Mouse (Mus musculus): ENCODE data around the gene Csf1. TPM values are rescaled to one million over a fixed set of nuclear protein-coding genes. Genes with fewer than 3 reads are reported as not detected.

The Csf1 gene
- total RNA-seq (2023) = 10 to 100 TPM; 34.4 to 38.2 TPM

GRCm38 (mm10) chr3:107759929-107760581 is at the start of gene Csf1:
TSS of gene Csf1 (minus strand) at chr3:107760469.

GRCm38 (mm10) chr3:107695948-107696881 is 64.1 kb downstream of the Csf1 start, which contains the start of gene Ahcyl1:
TSS of gene Ahcyl1 (minus strand) at chr3:107696560.

Other genes starting within 250 kb of the Csf1 start
- not detected for gene Slc6a17, start 242.5 kb downstream of the Csf1 start, total RNA-seq (2023)
- gene Ubl4b, start 205.4 kb downstream of the Csf1 start, total RNA-seq (2023) = not detected
- not detected for gene Alx3, start 165.4 kb downstream of the Csf1 start, total RNA-seq (2023)
- gene Gm10961, start 129.1 kb downstream of the Csf1 start, total RNA-seq (2023) = not detected
- gene Strip1, start 128.8 kb downstream of the Csf1 start, total RNA-seq (2023) = 10 to 100 TPM; 41.5 to 42.1 TPM
- 10 to 100 TPM; 37.3 to 44.8 TPM for gene Ahcyl1, start 63.9 kb downstream of the Csf1 start, total RNA-seq (2023)
- not detected for gene Eps8l3, start 116.8 kb upstream of the Csf1 start, total RNA-seq (2023)
- gene Gstm5, start 135.4 kb upstream of the Csf1 start, total RNA-seq (2023) = 1 to 10 TPM; 2.1 to 6.6 TPM
- gene Gstm7, start 171.3 kb upstream of the Csf1 start, total RNA-seq (2023) = 1 to 10 TPM in 1 of 2 experiments, under 1 TPM in 1; 0.64 to 1.3 TPM
- not detected for gene Gstm6, start 183.3 kb upstream of the Csf1 start, total RNA-seq (2023)
- gene Gstm3, start 208.8 kb upstream of the Csf1 start, total RNA-seq (2023) = not detected
- gene Gstm2, start 226.0 kb upstream of the Csf1 start, total RNA-seq (2023) = not detected